Mouse (Mus musculus) mouse trophoblast stem cell (cell line): ENCODE results near the gene Kmt5a.

Experiments used
- in situ Hi-C, 2 experiments: fragments of 300-500 bp; cut with MseI, MboI; formaldehyde crosslinking; loops; 2 replicates in 1 of 2; 3 replicates in 1 of 2; pipeline ENCODE4 v1.15.1; 2025

Gene Kmt5a

DNA sequence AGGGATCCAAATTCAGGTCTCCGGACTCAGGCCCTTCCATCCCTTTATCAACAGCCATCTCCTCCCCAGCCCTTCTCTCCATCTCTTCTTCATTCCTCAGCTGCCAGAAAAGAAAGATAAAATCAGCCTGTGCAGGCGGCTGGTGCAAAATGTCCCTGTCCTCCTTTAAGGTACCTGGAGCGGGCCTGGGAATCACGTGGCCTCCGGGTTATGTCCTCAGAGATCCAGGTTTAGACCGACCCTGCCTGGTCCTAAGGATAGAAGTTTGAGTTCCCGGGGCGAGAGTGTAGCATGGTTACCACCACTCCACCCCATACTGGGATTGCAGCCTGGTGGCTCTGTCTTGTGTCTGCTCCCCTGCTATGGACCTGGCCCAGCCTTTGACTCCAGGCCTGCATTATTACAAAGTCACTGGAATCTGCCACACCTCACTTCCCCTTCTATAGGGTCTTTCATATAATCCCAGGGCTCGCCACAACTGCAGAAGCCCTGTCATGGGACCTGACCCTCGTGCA lies 70.9 kb downstream of the Kmt5a start:
- in situ Hi-C loops = no loop called here
